Mouse (Mus musculus) liver, embryonic 16.5 days (tissue): ENCODE data around the gene Pgm2. TPM values are rescaled to one million over a fixed set of nuclear protein-coding genes. Genes with fewer than 3 reads are reported as not detected.

Source experiments
- ATAC-seq: fragments of 200-750 bp; cut with Nextera tagmentation; 2 replicates; pipeline ENCODE4 v1.8.0; 2017; ENCODE audit warnings: low read depth, mild to moderate bottlenecking, moderate number of reproducible peaks, moderate library complexity
- H3K27ac ChIP-seq: fragments of 300-500 bp; sonication (generic); 2 replicates; pipeline ENCODE4 v1.5.1; 2014; ENCODE audit warnings: mild to moderate bottlenecking, low read length
- H3K27me3 ChIP-seq: fragments of 300-500 bp; sonication (generic); 2 replicates; pipeline ENCODE4 v1.6.1; 2014; ENCODE audit warnings: low read depth, low read length, mixed read lengths; ENCODE audit not compliant: control insufficient read depth, insufficient read depth
- H3K36me3 ChIP-seq: fragments of 300-500 bp; sonication (generic); 2 replicates; pipeline ENCODE4 v1.6.1; 2014; ENCODE audit warnings: mild to moderate bottlenecking; ENCODE audit not compliant: control insufficient read depth, insufficient read depth
- H3K4me1 ChIP-seq: fragments of 300-500 bp; sonication (generic); 2 replicates; pipeline ENCODE4 v1.6.1; 2014; ENCODE audit warnings: low read depth, low read length, mixed read lengths; ENCODE audit not compliant: control insufficient read depth
- H3K4me2 ChIP-seq: fragments of 300-500 bp; sonication (generic); 2 replicates; pipeline ENCODE4 v1.6.1; 2014; ENCODE audit warnings: low read depth, low read length, mixed read lengths
- H3K4me3 ChIP-seq: fragments of 300-500 bp; sonication (generic); 2 replicates; pipeline ENCODE4 v1.5.1; 2014; ENCODE audit warnings: low read depth, mild to moderate bottlenecking, low read length
- H3K9ac ChIP-seq: fragments of 300-500 bp; sonication (generic); 2 replicates; pipeline ENCODE4 v1.6.1; 2014; ENCODE audit warnings: low read depth, low read length
- H3K9me3 ChIP-seq: fragments of 300-500 bp; sonication (generic); replicated peaks from 2 replicates; pipeline ENCODE4 v1.6.1; 2016; ENCODE audit warnings: low read length; ENCODE audit not compliant: control insufficient read depth
- WGBS: fragments of 180-500 bp; shearing (Covaris S2); extraction: QIAGEN DNeasy Blood & Tissue Kit; methylation state at CpG from one replicate; pipeline ENCODE4 v1.1.7; 2014; ENCODE audit not compliant: insufficient replicate concordance; 5-methylcytosine and 5-hydroxymethylcytosine counted together
- polyA plus RNA-seq: library from polyadenylated mRNA; unstranded; fragments of >200 nt; fragmentation: Nextera tagmentation; extraction: Ambion mirVana; gene quantifications from 2 replicates; pipeline ENCODE4 v1.2.1, GENCODE M21; 2015

Pgm2 gene
- polyA plus RNA-seq = 12.8 and 16.1 TPM in 2 replicates

GRCm38 (mm10) chr5:64092748-64093292 is at the start of gene Pgm2:
Gene Pgm2, plus strand, starts transcription at chr5:64092950.
- Histone ChIP-seq H3K27ac (peak within 1 kb of the TSS; percentile 33; the same call in 1 of the 2 replicates), H3K27me3 (no peaks in the 10 kb centered on the region), H3K4me3 (peak within 1 kb of the TSS; percentile 71), H3K4me1 (peaks cover 16% of the 10 kb centered on the region), H3K9ac (peak within 1 kb of the TSS; percentile 79), H3K36me3 (no peaks in the 10 kb centered on the region; the same call in 1 of the 2 replicates), H3K4me2 (peak within 1 kb of the TSS; percentile 87), H3K9me3 (no peaks in the 10 kb centered on the region)
- under 1% methylated on average over 41 of the region's 43 CpGs for WGBS
- peak; percentile 97 for ATAC-seq

DNA sequence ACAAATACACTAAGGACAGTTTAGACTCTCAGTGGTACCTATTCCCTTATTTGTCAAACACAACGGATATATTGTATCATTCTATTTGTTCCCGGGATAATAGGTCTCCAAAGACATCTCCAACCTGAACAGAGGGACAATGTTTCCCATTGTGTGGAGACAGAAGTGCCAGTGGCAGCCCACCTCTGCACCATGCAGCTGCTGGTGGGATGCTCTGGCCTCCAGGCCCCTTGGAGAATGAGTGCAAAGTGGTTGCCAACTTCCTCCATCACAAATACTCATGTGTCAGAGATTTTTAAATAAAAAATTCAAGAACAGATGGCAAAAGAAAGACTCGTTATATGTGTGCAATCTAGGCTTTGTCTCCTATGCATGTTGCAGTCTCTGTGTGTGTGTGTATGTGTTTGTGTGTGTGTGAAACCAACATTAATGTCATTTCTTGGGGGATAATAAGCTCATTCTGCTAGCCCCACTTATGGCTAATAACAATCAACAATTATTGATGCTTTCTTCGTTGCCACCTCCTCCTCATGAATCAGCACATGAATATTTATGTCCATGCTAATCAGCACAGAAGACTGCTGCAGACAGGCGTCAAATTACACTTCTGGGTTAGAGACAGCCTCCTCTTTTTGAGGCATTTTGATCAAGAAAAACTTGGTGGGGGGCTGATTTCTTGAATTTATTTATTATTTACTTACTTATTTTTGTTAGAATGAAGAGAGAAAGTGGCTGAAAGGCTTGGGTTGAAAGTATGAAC is 48.9 kb upstream of the Pgm2 start:
- WGBS = 49% methylated on average over 5 of the region's 5 CpGs
- H3K27me3 ChIP-seq = no peaks in the 10 kb centered on the region

DNA sequence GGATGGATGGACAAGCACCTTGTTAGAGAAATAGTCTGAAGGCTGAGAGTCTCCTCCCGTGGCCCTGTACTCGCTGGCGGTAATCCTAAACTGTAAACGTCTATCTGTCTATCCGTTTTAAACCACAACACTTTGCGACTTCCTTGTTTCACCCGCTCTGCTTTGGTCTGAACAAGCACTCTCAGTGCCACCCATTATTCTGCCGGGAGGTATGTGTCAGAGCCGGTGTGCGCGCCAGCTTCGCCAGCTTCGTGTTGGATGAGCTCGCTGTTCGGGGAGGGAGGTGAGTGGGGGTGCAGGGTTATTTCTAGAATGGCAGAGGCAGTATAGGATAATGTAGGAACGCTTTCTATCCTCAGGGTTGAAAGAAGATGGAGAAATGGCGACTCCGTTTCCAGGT is 48.0 kb upstream of the Pgm2 start:
- 45% methylated on average over 18 of the region's 18 CpGs for WGBS

More for the DNA sequence above, 48.9 kb upstream of the Pgm2 start:
- Histone ChIP-seq H3K27ac (no peak overlapping the region), H3K4me1 (no peaks in the 10 kb centered on the region), H3K9ac (no peak overlapping the region), H3K36me3 (no peaks in the 10 kb centered on the region), H3K4me3 (no peak overlapping the region), H3K9me3 (no peaks in the 10 kb centered on the region), H3K4me2 (no peak overlapping the region)
- ATAC-seq = no peak

GRCm38 (mm10) chr5:64045502-64045901 is 47.2 kb upstream of the Pgm2 start:
- 58% methylated on average over 8 of the region's 8 CpGs for whole genome bisulfite sequencing
- no peak; the same call in 1 of the 2 replicates for ATAC-seq
- no peaks in the 10 kb centered on the region for H3K9me3 ChIP-seq
- H3K36me3 ChIP-seq = no peaks in the 10 kb centered on the region
- H3K4me2 ChIP-seq = no peak overlapping the region
- no peak overlapping the region for H3K9ac ChIP-seq
- H3K27me3 ChIP-seq = no peaks in the 10 kb centered on the region
- no peaks in the 10 kb centered on the region for H3K4me1 ChIP-seq
- no peak overlapping the region for H3K27ac ChIP-seq
- no peak overlapping the region for H3K4me3 ChIP-seq

More for the DNA sequence above, 48.0 kb upstream of the Pgm2 start:
- Histone ChIP-seq H3K9me3 (no peaks in the 10 kb centered on the region), H3K36me3 (no peaks in the 10 kb centered on the region), H3K4me3 (no peak overlapping the region), H3K9ac (no peak overlapping the region), H3K4me2 (no peak overlapping the region), H3K4me1 (no peaks in the 10 kb centered on the region), H3K27me3 (no peaks in the 10 kb centered on the region), H3K27ac (no peak overlapping the region)
- ATAC-seq = no peak

DNA sequence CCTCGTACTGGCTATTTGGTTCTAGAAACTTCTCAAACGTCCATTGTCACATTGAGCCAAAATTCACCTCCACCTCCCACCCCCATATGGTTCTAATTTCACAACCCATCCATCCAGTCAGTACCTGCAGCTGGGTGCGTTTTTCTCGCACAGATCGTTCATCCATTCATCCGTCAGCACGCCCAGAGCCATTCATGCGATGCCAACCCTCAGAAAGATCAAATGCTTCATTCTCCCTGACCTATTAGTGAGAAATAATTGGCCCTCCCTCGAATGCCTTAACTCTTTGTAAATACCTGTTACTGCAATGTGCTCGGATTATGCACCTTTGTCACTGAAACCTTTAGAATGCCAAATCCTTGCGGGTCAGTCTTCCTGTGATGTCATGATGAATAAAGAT is 45.8 kb upstream of the Pgm2 start:
- Histone ChIP-seq H3K4me2 (no peak overlapping the region), H3K4me3 (no peak overlapping the region), H3K27ac (no peak overlapping the region), H3K27me3 (no peaks in the 10 kb centered on the region), H3K9ac (no peak overlapping the region), H3K4me1 (no peaks in the 10 kb centered on the region), H3K36me3 (no peaks in the 10 kb centered on the region), H3K9me3 (no peaks in the 10 kb centered on the region)
- no peak for ATAC-seq
- WGBS = 68% methylated on average over 11 of the region's 11 CpGs

- no peaks in the 10 kb centered on the region for H3K4me1 ChIP-seq
- no peaks in the 10 kb centered on the region for H3K27me3 ChIP-seq
- H3K9ac ChIP-seq = no peak overlapping the region
- no peaks in the 10 kb centered on the region for H3K36me3 ChIP-seq
- ATAC-seq = no peak
- H3K4me2 ChIP-seq = no peak overlapping the region
- 55% methylated on average over 6 of the region's 6 CpGs for WGBS
- no peak overlapping the region for H3K27ac ChIP-seq
- no peak overlapping the region for H3K4me3 ChIP-seq
- H3K9me3 ChIP-seq = no peaks in the 10 kb centered on the region
These were observed 44.8 kb upstream of the Pgm2 start for GRCm38 (mm10) chr5:64047921-64048320.

- no peak for ATAC-seq
- no peak overlapping the region for H3K27ac ChIP-seq
- H3K9me3 ChIP-seq = no peaks in the 10 kb centered on the region
- H3K4me1 ChIP-seq = no peaks in the 10 kb centered on the region
- H3K4me3 ChIP-seq = no peak overlapping the region
- H3K36me3 ChIP-seq = no peaks in the 10 kb centered on the region
- no peak overlapping the region for H3K9ac ChIP-seq
- WGBS = 44% methylated on average over 3 of the region's 3 CpGs
- no peak overlapping the region for H3K4me2 ChIP-seq
- H3K27me3 ChIP-seq = no peaks in the 10 kb centered on the region
These were observed 44.1 kb upstream of the Pgm2 start for GRCm38 (mm10) chr5:64048605-64049004.

- Histone ChIP-seq H3K27ac (no peak overlapping the region), H3K4me1 (no peaks in the 10 kb centered on the region), H3K4me3 (no peak overlapping the region), H3K9ac (no peak overlapping the region), H3K9me3 (no peaks in the 10 kb centered on the region), H3K4me2 (no peak overlapping the region), H3K36me3 (no peaks in the 10 kb centered on the region), H3K27me3 (no peaks in the 10 kb centered on the region)
- WGBS = 62% methylated on average over 5 of the region's 5 CpGs
- ATAC-seq = no peak
These were observed 43.5 kb upstream of the Pgm2 start for GRCm38 (mm10) chr5:64049256-64049655.

DNA sequence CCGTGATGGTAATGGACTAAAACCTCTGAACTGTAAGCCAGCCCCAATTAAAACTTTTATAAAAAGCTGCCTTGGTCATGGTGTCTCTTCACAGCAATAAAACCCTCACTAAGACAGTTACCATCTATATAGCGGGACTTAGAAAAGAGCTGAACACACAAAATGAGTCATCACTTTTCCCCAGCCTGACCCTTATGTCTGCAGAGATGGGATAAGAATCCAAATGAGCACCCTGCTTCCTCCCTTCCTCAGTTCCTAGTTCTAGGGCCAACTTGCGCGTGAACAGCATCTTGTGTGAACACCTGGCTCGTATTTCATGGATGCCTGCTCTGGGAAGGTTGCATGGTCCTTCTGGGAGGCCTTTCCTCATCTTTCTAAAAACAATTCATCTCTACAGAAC is 39.7 kb upstream of the Pgm2 start:
- Histone ChIP-seq H3K4me2 (no peak overlapping the region), H3K4me1 (no peaks in the 10 kb centered on the region), H3K27me3 (no peaks in the 10 kb centered on the region), H3K9ac (no peak overlapping the region), H3K36me3 (no peaks in the 10 kb centered on the region), H3K27ac (no peak overlapping the region), H3K9me3 (no peaks in the 10 kb centered on the region), H3K4me3 (no peak overlapping the region)
- ATAC-seq = no peak
- WGBS = 63% methylated on average over 5 of the region's 5 CpGs
